Mouse (Mus musculus) neural tube, embryonic 14.5 days (tissue): Measurements from ENCODE around the gene Inha. TPM values are rescaled to one million over a fixed set of nuclear protein-coding genes. Genes with fewer than 3 reads are reported as not detected.

Experiments used
- ATAC-seq: fragments of 200-750 bp; cut with Nextera tagmentation; 2 replicates; pipeline ENCODE4 v1.8.0; 2017; ENCODE audit warnings: low read depth, mild to moderate bottlenecking, moderate TSS enrichment, moderate library complexity
- H3K27ac ChIP-seq: fragments of 300-500 bp; sonication (generic); 2 replicates; pipeline ENCODE4 v1.5.1; 2014; ENCODE audit warnings: low read depth, mild to moderate bottlenecking, control low read depth, low read length, moderate library complexity, mixed read lengths
- H3K27me3 ChIP-seq: fragments of 300-500 bp; sonication (generic); 2 replicates; pipeline ENCODE4 v1.6.1; 2014; ENCODE audit warnings: low read length; ENCODE audit not compliant: control insufficient read depth, insufficient read depth
- H3K36me3 ChIP-seq: fragments of 300-500 bp; sonication (generic); 2 replicates; pipeline ENCODE4 v1.6.1; 2014; ENCODE audit warnings: low read length, mixed read lengths; ENCODE audit not compliant: control insufficient read depth, insufficient read depth
- H3K4me1 ChIP-seq: fragments of 300-500 bp; sonication (generic); 2 replicates; pipeline ENCODE4 v1.6.1; 2014; ENCODE audit warnings: low read length; ENCODE audit not compliant: control insufficient read depth, insufficient read depth
- H3K4me2 ChIP-seq: fragments of 300-500 bp; sonication (generic); 2 replicates; pipeline ENCODE4 v1.6.1; 2014; ENCODE audit warnings: mild to moderate bottlenecking, low read depth, low read length, control low read depth
- H3K4me3 ChIP-seq: fragments of 300-500 bp; sonication (generic); 2 replicates; pipeline ENCODE4 v1.5.1; 2014; ENCODE audit warnings: low read depth, low read length, control low read depth, mixed read lengths
- H3K9ac ChIP-seq: fragments of 300-500 bp; sonication (generic); replicated peaks from 2 replicates; pipeline ENCODE4 v1.6.1; 2014; ENCODE audit warnings: low read depth, mild to moderate bottlenecking, control low read depth, low read length, mixed read lengths
- H3K9me3 ChIP-seq: fragments of 300-500 bp; sonication (generic); 2 replicates; pipeline ENCODE4 v1.6.1; 2016; ENCODE audit warnings: low read length; ENCODE audit not compliant: control insufficient read depth
- WGBS: fragments of 180-500 bp; shearing (Covaris S2); extraction: QIAGEN DNeasy Blood & Tissue Kit; methylation state at CpG from one replicate; pipeline ENCODE4 v1.1.7; 2014; 5-methylcytosine and 5-hydroxymethylcytosine counted together
- polyA plus RNA-seq: library from polyadenylated mRNA; unstranded; fragments of >200 nt; fragmentation: Nextera tagmentation; extraction: Ambion mirVana; gene quantifications from 2 replicates; pipeline ENCODE4 v1.2.1, GENCODE M21; 2014

Gene Inha
- polyA plus RNA-seq, 1 experiment from 2014 or later: 12.3 TPM

DNA sequence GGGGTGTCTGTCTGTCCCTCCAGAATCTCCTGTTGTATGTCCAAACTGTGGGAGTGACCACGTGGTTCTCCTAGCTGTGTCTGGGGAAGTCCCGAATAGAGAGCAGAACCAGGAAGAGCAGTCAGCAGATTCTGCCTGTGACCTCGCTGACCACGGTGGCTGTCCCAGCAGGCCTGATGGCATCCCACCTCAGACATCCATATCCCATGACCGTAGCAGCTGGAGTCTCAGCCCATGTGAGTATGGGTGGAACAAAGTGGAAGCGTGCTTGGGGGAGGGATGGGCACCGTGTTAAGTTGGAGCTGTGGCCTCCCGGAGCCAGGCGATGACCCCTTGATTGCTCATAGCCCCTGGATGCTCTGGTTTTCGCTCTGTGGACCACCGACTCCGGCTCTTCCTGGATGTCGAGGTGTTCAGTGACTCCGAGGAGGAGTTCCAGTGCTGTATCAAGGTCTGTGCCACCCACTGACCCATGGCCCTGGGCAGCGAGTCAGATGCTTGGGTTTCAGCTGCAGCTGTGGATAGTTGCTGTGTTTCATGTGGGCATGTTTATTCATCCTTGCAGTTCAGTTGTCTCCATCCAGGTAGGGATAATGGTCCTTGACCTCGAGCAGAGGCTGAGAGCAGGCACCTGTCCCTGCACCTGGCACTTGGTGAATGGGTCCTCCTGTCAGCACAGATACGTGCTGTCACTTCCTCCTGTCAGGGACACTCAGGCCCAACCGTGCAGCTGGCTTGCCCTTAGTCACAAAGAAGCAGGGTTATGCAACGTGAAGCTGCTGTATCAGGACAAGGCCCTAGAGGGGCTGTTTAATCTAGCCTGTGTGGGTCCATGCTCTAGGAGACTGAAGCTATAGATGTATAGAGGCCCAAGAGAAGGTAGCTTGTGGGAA is 25.6 kb downstream of the Inha start:
- Histone ChIP-seq H3K36me3 (peaks cover 16% of the 10 kb centered on the region; the same call in 1 of the 2 replicates), H3K4me3 (no peak overlapping the region), H3K4me1 (no peaks in the 10 kb centered on the region), H3K9me3 (no peaks in the 10 kb centered on the region), H3K9ac (no peak overlapping the region), H3K4me2 (no peak overlapping the region), H3K27ac (no peak overlapping the region), H3K27me3 (no peaks in the 10 kb centered on the region)
- ATAC-seq: no peak
- 94% methylated on average over 19 of the region's 19 CpGs for WGBS

GRCm38 (mm10) chr1:75533325-75534252 is 26.7 kb downstream of the Inha start:
- H3K9ac ChIP-seq: no peak overlapping the region
- no peak overlapping the region for H3K4me2 ChIP-seq
- H3K27ac ChIP-seq: no peak overlapping the region
- WGBS: 87% methylated on average over 19 of the region's 19 CpGs
- no peaks in the 10 kb centered on the region for H3K4me1 ChIP-seq
- H3K27me3 ChIP-seq: no peaks in the 10 kb centered on the region
- peaks cover 16% of the 10 kb centered on the region; the same call in 1 of the 2 replicates for H3K36me3 ChIP-seq
- no peak overlapping the region for H3K4me3 ChIP-seq
- ATAC-seq: no peak
- no peaks in the 10 kb centered on the region for H3K9me3 ChIP-seq

DNA sequence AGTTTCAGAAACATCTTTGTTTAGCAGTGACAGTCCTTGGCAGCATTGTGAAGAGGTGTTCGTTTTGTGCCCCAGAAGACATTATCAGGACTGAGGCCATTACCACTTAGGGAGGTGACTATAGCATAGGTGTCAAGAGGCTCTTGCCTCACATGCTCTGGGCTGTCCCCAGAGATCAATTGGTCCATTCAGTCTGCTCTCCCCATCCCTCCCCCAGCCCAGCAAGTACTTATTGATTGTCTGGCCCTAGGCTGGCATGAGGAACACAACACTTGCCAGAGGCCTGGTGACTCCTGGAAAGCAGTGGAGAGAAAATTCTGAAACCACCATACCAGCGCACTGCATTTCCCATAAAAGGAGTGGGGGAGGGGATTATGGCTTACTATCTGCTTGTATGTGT is 30.7 kb downstream of the Inha start:
- Histone ChIP-seq H3K9me3 (no peaks in the 10 kb centered on the region), H3K27ac (no peak overlapping the region), H3K4me3 (no peak overlapping the region), H3K36me3 (peaks cover 12% of the 10 kb centered on the region; the same call in 1 of the 2 replicates), H3K4me1 (no peaks in the 10 kb centered on the region), H3K27me3 (no peaks in the 10 kb centered on the region), H3K9ac (no peak overlapping the region), H3K4me2 (no peak overlapping the region)
- ATAC-seq: no peak
- 82% methylated on average over 2 of the region's 2 CpGs for WGBS

DNA sequence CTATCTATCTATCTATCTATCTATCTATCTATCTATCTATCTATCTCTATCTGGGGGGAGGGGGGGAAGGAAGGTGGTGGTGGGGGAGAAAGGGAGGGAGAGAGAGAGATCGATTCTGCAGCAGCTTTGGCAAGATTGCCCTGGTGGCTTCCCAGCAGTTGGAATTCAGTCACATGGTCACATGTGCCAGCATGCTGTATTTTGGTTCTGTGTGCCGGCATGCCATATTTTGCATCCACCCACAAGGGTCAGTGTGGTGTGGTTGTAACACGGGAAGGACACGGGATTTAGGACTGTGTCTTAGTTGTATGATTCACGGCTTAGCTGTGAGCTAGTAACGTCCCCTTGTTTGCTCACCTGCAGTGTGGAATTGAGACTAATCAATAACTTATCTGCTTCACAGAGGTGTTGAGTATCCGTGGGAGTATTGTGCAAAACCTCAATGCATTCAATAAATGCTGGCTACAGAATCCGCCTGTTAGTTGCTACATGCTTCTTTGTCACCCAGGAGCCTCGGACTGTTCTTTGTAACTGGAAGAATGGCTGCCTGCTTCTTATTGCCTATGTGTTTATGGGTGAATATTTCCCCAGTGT is 31.8 kb downstream of the Inha start:
- H3K4me1 ChIP-seq: no peaks in the 10 kb centered on the region
- WGBS: 73% methylated on average over 9 of the region's 9 CpGs
- H3K4me3 ChIP-seq: no peak overlapping the region
- no peak overlapping the region for H3K9ac ChIP-seq
- no peak overlapping the region for H3K27ac ChIP-seq
- no peak for ATAC-seq
- H3K36me3 ChIP-seq: peaks cover 5% of the 10 kb centered on the region; the same call in 1 of the 2 replicates
- no peaks in the 10 kb centered on the region for H3K27me3 ChIP-seq
- no peaks in the 10 kb centered on the region for H3K9me3 ChIP-seq
- no peak overlapping the region for H3K4me2 ChIP-seq

DNA sequence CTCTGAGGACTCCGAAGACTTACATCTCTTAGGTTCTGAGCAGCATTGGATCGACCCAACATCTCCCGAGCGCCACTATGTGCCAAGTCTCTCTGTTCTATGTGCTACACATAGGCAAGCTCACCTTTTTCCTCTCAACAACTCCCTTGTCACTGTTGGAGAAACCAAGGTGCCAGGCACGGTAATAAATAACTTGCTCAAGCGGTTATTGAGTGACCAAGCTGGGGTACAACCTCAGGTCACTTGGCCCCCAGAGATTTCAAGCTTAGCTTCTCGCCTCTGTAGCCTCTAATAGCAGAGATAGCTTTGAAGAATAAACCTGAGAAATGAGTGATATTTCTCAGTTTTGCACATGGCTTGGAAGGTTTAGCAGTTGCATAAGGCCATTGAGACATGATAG is 34.6 kb downstream of the Inha start:
- 92% methylated on average over 7 of the region's 7 CpGs for WGBS
- Histone ChIP-seq H3K9ac (no peak overlapping the region), H3K36me3 (no peaks in the 10 kb centered on the region), H3K27ac (no peak overlapping the region), H3K27me3 (no peaks in the 10 kb centered on the region), H3K4me3 (no peak overlapping the region), H3K4me2 (no peak overlapping the region), H3K4me1 (peaks cover 4% of the 10 kb centered on the region; the same call in 1 of the 2 replicates), H3K9me3 (no peaks in the 10 kb centered on the region)
- no peak for ATAC-seq

- H3K9me3 ChIP-seq: no peaks in the 10 kb centered on the region
- WGBS: 91% methylated on average over 6 of the region's 6 CpGs
- H3K27ac ChIP-seq: no peak overlapping the region
- 0 out of 2 replicates have a peak, but pooled peaks cover 4% of the 10 kb centered on the region for H3K36me3 ChIP-seq
- no peaks in the 10 kb centered on the region for H3K27me3 ChIP-seq
- H3K9ac ChIP-seq: no peak overlapping the region
- no peak overlapping the region for H3K4me3 ChIP-seq
- no peak overlapping the region for H3K4me2 ChIP-seq
- peaks cover 8% of the 10 kb centered on the region for H3K4me1 ChIP-seq
- ATAC-seq: no peak
Measured at GRCm38 (mm10) chr1:75544351-75544750, 37.5 kb downstream of the Inha start.

- Histone ChIP-seq H3K4me1 (peaks cover 8% of the 10 kb centered on the region), H3K4me3 (peak within 1 kb of the TSS; percentile 70), H3K27ac (peak within 1 kb of the TSS; percentile 77), H3K4me2 (peak within 1 kb of the TSS; percentile 83), H3K9me3 (no peaks in the 10 kb centered on the region), H3K9ac (peak within 1 kb of the TSS; percentile 97), H3K27me3 (no peaks in the 10 kb centered on the region), H3K36me3 (peaks cover 16% of the 10 kb centered on the region)
- WGBS: 1% methylated on average over 56 of the region's 64 CpGs
- peak; percentile 88 for ATAC-seq
Measured at GRCm38 (mm10) chr1:75545965-75546956, 39.4 kb downstream of the Inha start, which contains the start of gene Slc4a3. TSS of gene Slc4a3 (plus strand) at chr1:75546266.

DNA sequence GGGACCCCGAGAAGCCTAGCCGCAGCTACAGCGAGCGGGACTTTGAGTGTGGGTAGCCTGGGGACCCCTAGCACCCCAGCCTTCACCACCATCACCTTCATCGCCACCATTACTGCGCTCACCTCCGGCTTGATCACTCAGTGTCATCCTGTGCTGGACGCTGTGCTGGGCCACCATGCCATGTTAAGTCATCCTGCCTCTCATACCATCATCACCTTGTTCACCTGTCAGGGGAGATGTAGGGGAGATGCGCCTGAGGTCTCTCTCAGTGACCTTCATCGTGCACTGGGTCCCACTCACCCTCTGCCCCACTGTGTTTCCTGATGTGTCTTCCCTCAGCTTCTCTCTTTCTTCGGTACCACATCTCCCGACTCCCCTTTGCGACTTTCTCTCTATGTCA is 40.5 kb downstream of the Inha start:
- Histone ChIP-seq H3K27me3 (no peaks in the 10 kb centered on the region), H3K36me3 (peaks cover 21% of the 10 kb centered on the region), H3K4me3 (peak overlapping the region; percentile 70; the same call in 1 of the 2 replicates), H3K9ac (no peak overlapping the region), H3K4me2 (peak overlapping the region; percentile 83), H3K9me3 (no peaks in the 10 kb centered on the region), H3K4me1 (peaks cover 8% of the 10 kb centered on the region), H3K27ac (no peak overlapping the region)
- WGBS: 96% methylated on average over 13 of the region's 13 CpGs
- ATAC-seq: no peak
